8 mouse cellular contexts compared by ENCODE assay signal in genomic region chr1:59765279-59765678, GRCm38 (mm10). TPM values are rescaled to one million over a fixed set of nuclear protein-coding genes. Genes with fewer than 3 reads are reported as not detected.
A peak's percentile ranks its signal among the peaks of the same experiment; 100 is the strongest.
DNase-seq lines count a peak whose midpoint lies in the region; TF ChIP-seq lines count a peak whose summit lies in the region.

No protein-coding gene starts in this region.

- peaks cover 4% of the 10 kb centered on the region for H3K4me1 ChIP-seq in heart, adult 2 months (ENCODE audit: control insufficient read depth, insufficient read depth, low read length)
- H3K4me1 ChIP-seq in E14TG2a.4 (replicated peaks; ENCODE audit: low read depth, low read length), result peaks cover 23% of the 10 kb centered on the region
- peaks cover 33% of the 10 kb centered on the region for H3K4me1 ChIP-seq in hindbrain, embryonic 10.5 days (replicated peaks)

- peaks cover 5% of the 10 kb centered on the region; the same call in 1 of the 2 replicates for H3K79me2 ChIP-seq in heart, adult 2 months (replicated peaks; ENCODE audit: control insufficient read depth, insufficient read depth, low read length)
- peaks cover 62% of the 10 kb centered on the region for H3K79me2 ChIP-seq in macrophage (ENCODE audit: inconsistent target)

- H3K27me3 ChIP-seq in heart, adult 2 months (ENCODE audit: control insufficient read depth, insufficient read depth, low read length), result no peaks in the 10 kb centered on the region
- H3K27me3 ChIP-seq in E14TG2a.4 (ENCODE audit: insufficient read depth, low read length), result peaks cover 12% of the 10 kb centered on the region
- H3K27me3 ChIP-seq in hindbrain, embryonic 10.5 days (ENCODE audit: insufficient read depth, poor library complexity, severe bottlenecking), result no peaks in the 10 kb centered on the region

- no peaks in the 10 kb centered on the region for H3K9me3 ChIP-seq in E14TG2a.4 (ENCODE audit: low read length)
- H3K9me3 ChIP-seq in hindbrain, embryonic 10.5 days, result no peaks in the 10 kb centered on the region

- H3K27ac ChIP-seq in heart, adult 2 months, result peak overlapping the region; percentile 92
- H3K27ac ChIP-seq in hindbrain, embryonic 10.5 days, result no peak overlapping the region
- 0 out of 2 replicates have a peak overlapping the region, but pooled peaks have one; percentile 46 for H3K27ac ChIP-seq in macrophage

- no peak overlapping the region for H3K9ac ChIP-seq in heart, adult 2 months (ENCODE audit: low read depth, low read length)

- TF ChIP-seq EP300 in heart, adult 2 months (IDR thresholded peaks at IDR 0.05; ENCODE audit: insufficient read depth, low read depth, low read length), result no peak

- peaks cover 9% of the 10 kb centered on the region for H3K36me3 ChIP-seq in heart, adult 2 months (ENCODE audit: control insufficient read depth, insufficient read depth, low read length)
- H3K36me3 ChIP-seq in E14TG2a.4 (ENCODE audit: insufficient read depth, low read length) (peaks cover 3% of the 10 kb centered on the region; the same call in 1 of the 2 replicates), macrophage (ENCODE audit: inconsistent target) (no peaks in the 10 kb centered on the region)
- H3K36me3 ChIP-seq in hindbrain, embryonic 10.5 days, result peaks cover 23% of the 10 kb centered on the region

- WGBS in heart, adult 2 months, result 1% methylated on average over 4 of the region's 4 CpGs
- WGBS in hindbrain, embryonic 10.5 days, result 11% methylated on average over 4 of the region's 4 CpGs
- WGBS in macrophage (ENCODE audit: missing documents), result 1% methylated on average over 4 of the region's 4 CpGs

- TF ChIP-seq CTCF in heart, adult 2 months (IDR thresholded peaks at IDR 0.05), result no peak
- TF ChIP-seq CTCF in E14TG2a.4 (conservative IDR thresholded peaks at IDR 0.05; ENCODE audit: low read length), result no peak

- 0 out of 2 replicates have a peak, but pooled peaks have one; percentile 21 for TF ChIP-seq POLR2A in heart, adult 2 months (IDR thresholded peaks at IDR 0.05; ENCODE audit: insufficient read depth, low read depth, low read length)

- no peak for DNase-seq in heart, adult 2 months
- no peak for DNase-seq in heart, postnatal 25 days (ENCODE audit: low spot score)
- DNase-seq in hindbrain, embryonic 10.5 days (ENCODE audit: low spot score), result no peak
- no peak for DNase-seq in frontal cortex, postnatal 14 days (ENCODE audit: low spot score in 2 of 2)
- no peak for DNase-seq in urinary bladder, adult 2 months (ENCODE audit: low spot score)
- no peak for DNase-seq in gastrocnemius, adult 8-10 months (ENCODE audit: low spot score in 2 of 2)

- peak overlapping the region; percentile 77 for H3K4me3 ChIP-seq in heart, adult 2 months
- H3K4me3 ChIP-seq in E14TG2a.4 (replicated peaks; ENCODE audit: low read length) (peak overlapping the region; percentile 92; the same call in 1 of the 2 replicates), macrophage (ENCODE audit: inconsistent target) (peak overlapping the region; percentile 93)
- peak overlapping the region; percentile 89 for H3K4me3 ChIP-seq in hindbrain, embryonic 10.5 days

- intact Hi-C loops in heart, adult 2 months (cut with DNase I), result no loop called here
- intact Hi-C loops in heart, postnatal 25 days (cut with DNase I), result no loop called here

RNA-seq across cellular contexts. Expression of gene Bmpr2, which starts 2.1 kb away (rescaled TPM):
- 10 to 100 TPM; 40.4 to 45.4 TPM for total RNA-seq in heart, adult 2 months (2021)
- 8.2 and 20.4 TPM in 2 replicates for polyA plus RNA-seq in heart, adult 2 months (2012; rRNA removed)
- 10 to 100 TPM; 39.2 to 46.7 TPM for total RNA-seq in heart, postnatal 25 days (2021)
- polyA plus RNA-seq in hindbrain, embryonic 10.5 days (2016; fragmentation: Nextera tagmentation; extraction: Ambion mirVana), result 5.8 and 6.2 TPM in 2 replicates
- 10 to 100 TPM; 12.5 to 72.3 (median 43.5) TPM for total RNA-seq in macrophage (2018; cell fraction: chromatin; rRNA removed)
- 10 to 100 TPM; 19.5 to 62.2 (median 36.7) TPM for total RNA-seq in macrophage (2018; cell fraction: cytosol; rRNA removed)
- 10 to 100 TPM; 31.9 to 95.0 (median 55.3) TPM for total RNA-seq in macrophage (2018; cell fraction: nucleus; rRNA removed)
- 15.9 to 19.1 TPM (median 17.9 TPM) in 3 replicates for polyA plus RNA-seq in macrophage (2018)
- 15.4 and 20.7 TPM in 2 replicates for polyA plus RNA-seq in urinary bladder, adult 2 months (2012; rRNA removed)
- total RNA-seq in gastrocnemius, adult 8-10 months (2022), result 10 to 100 TPM; 50.0 to 63.1 (median 52.3) TPM
